Mouse (Mus musculus) hindbrain, embryonic 15.5 days (tissue): ENCODE data around the gene 4930512M02Rik. TPM values are rescaled to one million over a fixed set of nuclear protein-coding genes. Genes with fewer than 3 reads are reported as not detected.
"Not testable (repeated sequence)": the region's sequence is repeated elsewhere in the genome, so short reads cannot be mapped to it uniquely, and the experiment has no call there.

ENCODE experiments used
- ATAC-seq: fragments of 200-750 bp; cut with Nextera tagmentation; 2 replicates; pipeline ENCODE4 v1.8.0; 2017; ENCODE audit warnings: low read depth, moderate number of reproducible peaks, moderate TSS enrichment; ENCODE audit not compliant: low FRiP score
- H3K27ac ChIP-seq: fragments of 300-500 bp; sonication (generic); replicated peaks from 2 replicates; pipeline ENCODE4 v1.5.1; 2015; ENCODE audit warnings: mild to moderate bottlenecking, inconsistent platforms
- H3K27me3 ChIP-seq: fragments of 300-500 bp; sonication (generic); 2 replicates; pipeline ENCODE4 v1.6.1; 2015; ENCODE audit warnings: control low read depth, inconsistent platforms
- H3K36me3 ChIP-seq: fragments of 300-500 bp; sonication (generic); 2 replicates; pipeline ENCODE4 v1.6.1; 2015; ENCODE audit warnings: control low read depth, inconsistent platforms
- H3K4me1 ChIP-seq: fragments of 300-500 bp; sonication (generic); replicated peaks from 2 replicates; pipeline ENCODE4 v1.6.1; 2015; ENCODE audit warnings: control low read depth, inconsistent platforms
- H3K4me2 ChIP-seq: fragments of 300-500 bp; sonication (generic); 2 replicates; pipeline ENCODE4 v1.6.1; 2015; ENCODE audit warnings: moderate library complexity, mild to moderate bottlenecking, inconsistent platforms
- H3K4me3 ChIP-seq: fragments of 300-500 bp; sonication (generic); 2 replicates; pipeline ENCODE4 v1.5.1; 2015; ENCODE audit warnings: mild to moderate bottlenecking, inconsistent platforms
- H3K9ac ChIP-seq: fragments of 300-500 bp; sonication (generic); 2 replicates; pipeline ENCODE4 v1.6.1; 2015; ENCODE audit warnings: inconsistent platforms
- H3K9me3 ChIP-seq: fragments of 300-500 bp; sonication (generic); 2 replicates; pipeline ENCODE4 v1.6.1; 2016; ENCODE audit warnings: control low read depth, inconsistent platforms
- WGBS: fragments of 180-500 bp; shearing (Covaris S2); methylation state at CpG from one replicate; pipeline ENCODE4 v1.1.7; 2015; 5-methylcytosine and 5-hydroxymethylcytosine counted together
- polyA plus RNA-seq: library from polyadenylated mRNA; unstranded; fragments of >200 nt; fragmentation: Nextera tagmentation; extraction: Ambion mirVana; gene quantifications from 2 replicates; pipeline ENCODE4 v1.2.1, GENCODE M21; 2015

Gene 4930512M02Rik
- not detected in 2 replicates for polyA plus RNA-seq

- not testable (repeated sequence) for H3K27me3 ChIP-seq, H3K9ac ChIP-seq, H3K27ac ChIP-seq, H3K4me1 ChIP-seq, H3K36me3 ChIP-seq, H3K4me2 ChIP-seq, ATAC-seq, H3K4me3 ChIP-seq, H3K9me3 ChIP-seq
- 96% methylated on average over 3 of the region's 4 CpGs for WGBS
Measured at GRCm38 (mm10) chr11:11627735-11628134, at the start of gene 4930512M02Rik. Gene 4930512M02Rik, minus strand, starts transcription at chr11:11627835.

GRCm38 (mm10) chr11:11677165-11677564 lies 49.5 kb upstream of the 4930512M02Rik start:
- H3K4me1 ChIP-seq: no peaks in the 10 kb centered on the region
- H3K4me2 ChIP-seq: no peak overlapping the region
- 76% methylated on average over 7 of the region's 7 CpGs for WGBS
- H3K9ac ChIP-seq: no peak overlapping the region
- H3K27me3 ChIP-seq: no peaks in the 10 kb centered on the region
- no peaks in the 10 kb centered on the region for H3K36me3 ChIP-seq
- no peaks in the 10 kb centered on the region for H3K9me3 ChIP-seq
- no peak; the same call in 1 of the 2 replicates for ATAC-seq
- no peak overlapping the region for H3K4me3 ChIP-seq
- H3K27ac ChIP-seq: no peak overlapping the region

- no peak overlapping the region for H3K4me2 ChIP-seq
- no peak overlapping the region for H3K4me3 ChIP-seq
- no peak overlapping the region for H3K27ac ChIP-seq
- no peaks in the 10 kb centered on the region for H3K4me1 ChIP-seq
- 90% methylated on average over 9 of the region's 9 CpGs for WGBS
- ATAC-seq: no peak
- H3K9me3 ChIP-seq: no peaks in the 10 kb centered on the region
- no peaks in the 10 kb centered on the region for H3K36me3 ChIP-seq
- no peaks in the 10 kb centered on the region for H3K27me3 ChIP-seq
- no peak overlapping the region for H3K9ac ChIP-seq
Measured at GRCm38 (mm10) chr11:11676068-11676741, 48.6 kb upstream of the 4930512M02Rik start.

DNA sequence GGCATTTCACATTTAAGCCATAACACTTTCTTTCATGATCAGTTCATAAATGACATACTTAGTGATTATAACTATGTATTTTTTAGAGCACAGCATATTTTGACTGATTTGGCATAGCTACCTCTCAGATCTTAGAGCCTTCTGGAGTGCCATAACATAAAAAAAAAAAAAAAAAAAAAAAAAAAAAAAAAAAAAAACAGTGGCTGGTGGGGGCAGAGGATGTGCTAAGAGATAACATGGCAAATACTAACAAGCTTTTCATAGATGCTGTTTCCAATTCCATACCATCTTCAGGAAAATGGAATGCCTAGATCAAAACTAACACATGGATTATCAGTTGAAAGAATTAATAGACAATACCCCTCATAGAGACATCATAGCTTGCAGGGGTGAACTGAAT lies 47.4 kb upstream of the 4930512M02Rik start:
- Histone ChIP-seq H3K9me3 (no peaks in the 10 kb centered on the region), H3K27ac (no peak overlapping the region), H3K4me1 (no peaks in the 10 kb centered on the region), H3K9ac (no peak overlapping the region), H3K27me3 (no peaks in the 10 kb centered on the region), H3K4me3 (no peak overlapping the region), H3K36me3 (no peaks in the 10 kb centered on the region), H3K4me2 (no peak overlapping the region)
- no peak for ATAC-seq

- no peak overlapping the region for H3K27ac ChIP-seq
- H3K4me2 ChIP-seq: no peak overlapping the region
- no peaks in the 10 kb centered on the region for H3K9me3 ChIP-seq
- H3K27me3 ChIP-seq: no peaks in the 10 kb centered on the region
- no peak for ATAC-seq
- H3K4me3 ChIP-seq: no peak overlapping the region
- H3K36me3 ChIP-seq: no peaks in the 10 kb centered on the region
- WGBS: 74% methylated on average over 4 of the region's 4 CpGs
- H3K4me1 ChIP-seq: no peaks in the 10 kb centered on the region
- H3K9ac ChIP-seq: no peak overlapping the region
Measured at GRCm38 (mm10) chr11:11672974-11673373, 45.3 kb upstream of the 4930512M02Rik start.

- no peak overlapping the region for H3K27ac ChIP-seq
- no peaks in the 10 kb centered on the region for H3K9me3 ChIP-seq
- H3K4me3 ChIP-seq: no peak overlapping the region
- H3K4me1 ChIP-seq: no peaks in the 10 kb centered on the region
- ATAC-seq: no peak
- H3K27me3 ChIP-seq: no peaks in the 10 kb centered on the region
- H3K4me2 ChIP-seq: no peak overlapping the region
- no peak overlapping the region for H3K9ac ChIP-seq
- H3K36me3 ChIP-seq: no peaks in the 10 kb centered on the region
- 94% methylated on average over 3 of the region's 3 CpGs for WGBS
Measured at GRCm38 (mm10) chr11:11667922-11668290, 40.3 kb upstream of the 4930512M02Rik start.

DNA sequence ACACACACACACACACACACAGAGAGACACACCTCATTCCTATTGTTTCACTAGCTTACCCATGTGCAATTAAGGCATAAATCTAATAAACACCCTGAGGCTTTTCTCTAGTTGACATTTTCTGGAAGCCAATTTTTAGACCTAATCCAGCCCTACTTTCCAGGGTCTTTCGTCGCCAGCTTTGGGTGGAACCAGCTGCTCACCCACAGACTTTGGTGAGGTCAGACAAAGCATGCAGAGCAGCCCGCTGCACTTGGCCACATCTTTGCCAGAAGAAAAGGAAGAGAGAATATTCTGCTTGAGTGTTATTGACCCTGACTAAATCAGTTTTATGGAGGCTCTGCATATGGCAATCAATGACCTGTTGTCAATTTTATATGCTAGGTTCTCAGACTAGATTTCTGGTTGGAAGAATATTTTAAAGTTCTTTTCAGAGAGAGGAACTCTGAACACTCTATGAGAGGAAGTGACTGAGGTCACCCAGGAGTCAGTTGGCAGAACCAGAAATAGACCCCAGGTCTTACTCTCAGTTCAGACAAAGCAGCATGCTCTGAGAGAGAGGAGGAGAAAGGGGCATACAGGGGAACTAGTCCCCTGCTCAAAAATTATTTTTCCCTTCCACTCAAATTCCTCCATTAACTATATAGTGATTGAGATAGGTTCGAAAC lies 39.8 kb upstream of the 4930512M02Rik start:
- H3K27me3 ChIP-seq: no peaks in the 10 kb centered on the region
- H3K9ac ChIP-seq: no peak overlapping the region
- H3K4me1 ChIP-seq: no peaks in the 10 kb centered on the region
- H3K36me3 ChIP-seq: no peaks in the 10 kb centered on the region
- ATAC-seq: no peak
- H3K4me2 ChIP-seq: no peak overlapping the region
- no peaks in the 10 kb centered on the region for H3K9me3 ChIP-seq
- no peak overlapping the region for H3K27ac ChIP-seq
- 88% methylated on average over 4 of the region's 4 CpGs for WGBS
- no peak overlapping the region for H3K4me3 ChIP-seq

GRCm38 (mm10) chr11:11660651-11661050 lies 33.0 kb upstream of the 4930512M02Rik start:
- Histone ChIP-seq H3K36me3 (no peaks in the 10 kb centered on the region), H3K4me3 (no peak overlapping the region), H3K27me3 (no peaks in the 10 kb centered on the region), H3K4me2 (no peak overlapping the region), H3K9me3 (no peaks in the 10 kb centered on the region), H3K9ac (no peak overlapping the region), H3K4me1 (no peaks in the 10 kb centered on the region), H3K27ac (no peak overlapping the region)
- no peak for ATAC-seq
- 84% methylated on average over 4 of the region's 4 CpGs for WGBS

- no peak for ATAC-seq
- Histone ChIP-seq H3K4me2 (no peak overlapping the region), H3K27ac (no peak overlapping the region), H3K9ac (no peak overlapping the region), H3K36me3 (no peaks in the 10 kb centered on the region), H3K27me3 (no peaks in the 10 kb centered on the region), H3K9me3 (no peaks in the 10 kb centered on the region), H3K4me3 (no peak overlapping the region), H3K4me1 (no peaks in the 10 kb centered on the region)
- WGBS: 86% methylated on average over 4 of the region's 4 CpGs
Measured at GRCm38 (mm10) chr11:11658834-11659233, 31.2 kb upstream of the 4930512M02Rik start.

- H3K4me3 ChIP-seq: no peak overlapping the region
- no peak overlapping the region for H3K27ac ChIP-seq
- no peaks in the 10 kb centered on the region for H3K9me3 ChIP-seq
- WGBS: 90% methylated on average over 4 of the region's 4 CpGs
- no peaks in the 10 kb centered on the region for H3K36me3 ChIP-seq
- no peak overlapping the region for H3K4me2 ChIP-seq
- H3K4me1 ChIP-seq: no peaks in the 10 kb centered on the region
- ATAC-seq: no peak
- H3K27me3 ChIP-seq: no peaks in the 10 kb centered on the region
- no peak overlapping the region for H3K9ac ChIP-seq
Measured at GRCm38 (mm10) chr11:11657634-11658033, 30.0 kb upstream of the 4930512M02Rik start.

GRCm38 (mm10) chr11:11656995-11657530 lies 29.4 kb upstream of the 4930512M02Rik start:
- Histone ChIP-seq H3K4me3 (no peak overlapping the region), H3K27me3 (no peaks in the 10 kb centered on the region), H3K27ac (no peak overlapping the region), H3K9me3 (no peaks in the 10 kb centered on the region), H3K36me3 (no peaks in the 10 kb centered on the region), H3K4me2 (no peak overlapping the region), H3K4me1 (no peaks in the 10 kb centered on the region), H3K9ac (no peak overlapping the region)
- no peak for ATAC-seq
- 58% methylated on average over 5 of the region's 5 CpGs for WGBS

- WGBS: 81% methylated on average over 3 of the region's 3 CpGs
- H3K27me3 ChIP-seq: no peaks in the 10 kb centered on the region
- H3K4me1 ChIP-seq: no peaks in the 10 kb centered on the region
- no peak for ATAC-seq
- no peak overlapping the region for H3K4me2 ChIP-seq
- H3K4me3 ChIP-seq: no peak overlapping the region
- H3K9me3 ChIP-seq: no peaks in the 10 kb centered on the region
- no peak overlapping the region for H3K27ac ChIP-seq
- H3K36me3 ChIP-seq: no peaks in the 10 kb centered on the region
- H3K9ac ChIP-seq: no peak overlapping the region
Measured at GRCm38 (mm10) chr11:11656388-11656787, 28.8 kb upstream of the 4930512M02Rik start.
